Mouse (Mus musculus): ENCODE measurements around the gene Gm3618. TPM values are rescaled to one million over a fixed set of nuclear protein-coding genes. Genes with fewer than 3 reads are reported as not detected.
"Not testable (repeated sequence)": the region's sequence is repeated elsewhere in the genome, so short reads cannot be mapped to it uniquely, and the experiment has no call there.

Gene Gm3618
- not detected in 2 replicates for polyA plus RNA-seq (2016; fragmentation: Nextera tagmentation; extraction: Ambion mirVana)

- no CpG with 5 or more reads among the region's 10 CpGs for WGBS
- H3K4me3 ChIP-seq; H3K9ac ChIP-seq; H3K27ac ChIP-seq (ENCODE audit: poor library complexity, severe bottlenecking); H3K4me1 ChIP-seq (replicated peaks); H3K4me2 ChIP-seq; H3K9me3 ChIP-seq (replicated peaks); H3K27me3 ChIP-seq (replicated peaks); ATAC-seq (ENCODE audit: insufficient number of reproducible peaks, low FRiP score); H3K36me3 ChIP-seq: not testable (repeated sequence)
Observed at GRCm38 (mm10) chr14:6343578-6343977, at the start of gene Gm3618. TSS of gene Gm3618 (minus strand) at chr14:6343678.

- H3K36me3 ChIP-seq; H3K9me3 ChIP-seq (replicated peaks): not testable (repeated sequence)
- WGBS: 69% methylated on average over 2 of the region's 4 CpGs
Observed at GRCm38 (mm10) chr14:6390219-6390618, 46.7 kb upstream of the Gm3618 start, which contains the start of gene Gm16440. TSS of gene Gm16440 (minus strand) at chr14:6390319.

GRCm38 (mm10) chr14:6304743-6305142, 38.7 kb downstream of the Gm3618 start, which contains the start of gene Gm21103:
TSS of gene Gm21103 (minus strand) at chr14:6304843.
- not testable (repeated sequence) for H3K36me3 ChIP-seq; H3K27ac ChIP-seq (ENCODE audit: poor library complexity, severe bottlenecking); ATAC-seq (ENCODE audit: insufficient number of reproducible peaks, low FRiP score); H3K27me3 ChIP-seq (replicated peaks); H3K9ac ChIP-seq; H3K4me2 ChIP-seq; H3K4me3 ChIP-seq; H3K4me1 ChIP-seq (replicated peaks); H3K9me3 ChIP-seq (replicated peaks)
- WGBS: 75% methylated on average over 2 of the region's 2 CpGs

More at GRCm38 (mm10) chr14:6390219-6390618, 46.7 kb upstream of the Gm3618 start, which contains the start of gene Gm16440:
- H3K9ac ChIP-seq; H3K4me2 ChIP-seq; ATAC-seq (ENCODE audit: insufficient number of reproducible peaks, low FRiP score); H3K4me1 ChIP-seq (replicated peaks); H3K4me3 ChIP-seq; H3K27ac ChIP-seq (ENCODE audit: poor library complexity, severe bottlenecking); H3K27me3 ChIP-seq (replicated peaks): not testable (repeated sequence)

DNA sequence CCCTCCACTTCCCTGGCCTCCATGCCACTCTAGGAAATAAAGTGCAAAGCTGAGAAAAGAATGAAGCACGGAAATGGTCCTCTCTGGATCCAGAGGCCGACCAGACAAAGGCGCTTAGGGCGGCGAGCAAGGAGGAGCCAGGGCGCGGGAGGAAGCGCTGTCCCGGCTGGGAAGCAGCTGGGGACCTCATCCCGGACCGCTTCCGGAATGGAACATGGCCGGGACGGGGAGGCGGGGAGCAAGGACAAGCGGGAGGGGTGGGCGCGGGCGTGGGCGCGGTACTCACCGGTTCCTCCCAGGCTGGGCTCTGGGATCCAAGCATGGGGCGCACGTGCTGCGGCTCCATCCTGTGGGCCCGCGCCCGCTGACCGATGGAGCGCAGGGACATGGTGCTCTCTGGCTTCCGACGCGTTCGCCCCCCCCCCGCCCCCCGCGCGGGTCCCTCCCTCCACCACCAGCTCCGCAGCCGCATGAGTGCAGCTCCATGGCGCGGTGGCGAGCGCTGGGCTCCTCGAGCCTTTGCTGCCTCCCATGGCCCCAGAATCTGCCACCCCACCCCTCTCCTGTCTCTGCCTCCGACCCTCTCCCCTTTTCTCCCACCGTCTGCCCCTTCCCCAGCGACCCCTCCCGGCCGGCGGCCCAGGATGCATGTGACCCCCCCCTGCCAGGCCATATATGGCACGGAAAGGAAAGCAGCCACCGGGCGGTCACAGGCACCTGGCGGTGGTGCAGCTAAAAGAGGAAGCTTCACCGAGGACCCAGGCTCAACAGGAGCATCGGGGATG, 56.4 kb downstream of the Gm3618 start, which contains the start of gene Gm3411:
Gene Gm3411, minus strand, starts transcription at position 320 of the 785 bp plus-strand sequence.
- H3K27ac ChIP-seq (ENCODE audit: poor library complexity, severe bottlenecking); H3K27me3 ChIP-seq (replicated peaks); H3K4me1 ChIP-seq (replicated peaks); ATAC-seq (ENCODE audit: insufficient number of reproducible peaks, low FRiP score); H3K36me3 ChIP-seq; H3K9me3 ChIP-seq (replicated peaks): not testable (repeated sequence)
- Histone ChIP-seq H3K4me2 (peak within 1 kb of the TSS; percentile 76), H3K9ac (peak within 1 kb of the TSS; percentile 81), H3K4me3 (peak within 1 kb of the TSS; percentile 64)
- under 1% methylated on average over 54 of the region's 57 CpGs for WGBS

Other genes with a start within 250 kb of the Gm3618 start
- gene Gm8206, start 249.7 kb downstream of the Gm3618 start, polyA plus RNA-seq (2016; fragmentation: Nextera tagmentation; extraction: Ambion mirVana): 1.00 and 1.4 TPM in 2 replicates
- 2.6 and 2.9 TPM in 2 replicates for gene Gm3468, start 235.0 kb downstream of the Gm3618 start, polyA plus RNA-seq (2016; fragmentation: Nextera tagmentation; extraction: Ambion mirVana)
- not detected in 2 replicates for gene Gm3476, start 217.9 kb downstream of the Gm3618 start, polyA plus RNA-seq (2016; fragmentation: Nextera tagmentation; extraction: Ambion mirVana)
- gene Gm21560, start 124.4 kb downstream of the Gm3618 start, polyA plus RNA-seq (2016; fragmentation: Nextera tagmentation; extraction: Ambion mirVana): not detected in 2 replicates
- gene Gm3411, start 56.4 kb downstream of the Gm3618 start, polyA plus RNA-seq (2016; fragmentation: Nextera tagmentation; extraction: Ambion mirVana): 3.1 and 4.5 TPM in 2 replicates
- gene Gm21103, start 38.8 kb downstream of the Gm3618 start, polyA plus RNA-seq (2016; fragmentation: Nextera tagmentation; extraction: Ambion mirVana): 0.26 TPM in 1 of 2 replicates, not detected in the other
- gene Gm16440, start 46.6 kb upstream of the Gm3618 start, polyA plus RNA-seq (2016; fragmentation: Nextera tagmentation; extraction: Ambion mirVana): not detected in 2 replicates
- 2.7 and 3.2 TPM in 2 replicates for gene Gm3591, start 68.8 kb upstream of the Gm3618 start, polyA plus RNA-seq (2016; fragmentation: Nextera tagmentation; extraction: Ambion mirVana)
- gene Gm3594, start 100.9 kb upstream of the Gm3618 start, polyA plus RNA-seq (2016; fragmentation: Nextera tagmentation; extraction: Ambion mirVana): not detected in 2 replicates
- gene Gm8356, start 193.6 kb upstream of the Gm3618 start, polyA plus RNA-seq (2016; fragmentation: Nextera tagmentation; extraction: Ambion mirVana): not detected in 2 replicates
- gene Gm3629, start 246.9 kb upstream of the Gm3618 start, polyA plus RNA-seq (2016; fragmentation: Nextera tagmentation; extraction: Ambion mirVana): 0.71 and 0.92 TPM in 2 replicates

Measured in heart, embryonic 12.5 days (tissue).